Mouse (Mus musculus) gastrocnemius, postnatal 14 days (tissue): ENCODE results near the gene Sytl2. TPM values are rescaled to one million over a fixed set of nuclear protein-coding genes. Genes with fewer than 3 reads are reported as not detected.

Experiments used
- DNase-seq: peaks from one replicate; pipeline ENCODE4 v3.0.0; 2021; ENCODE audit warnings: mixed read lengths
- intact Hi-C: fragments of 180-260 bp; cut with DNase I; formaldehyde crosslinking; loops from one replicate; pipeline ENCODE4 v1.15.1; 2025; ENCODE audit warnings: low total_unique reads
- total RNA-seq, 2 experiments: library from RNA; stranded (reverse); gene quantifications; 2 replicates each; pipeline ENCODE4 v1.2.3; 2021

The Sytl2 gene
- total RNA-seq, 2 experiments from 2014 or later = 22.3 to 32.1 TPM

GRCm38 (mm10) chr7:90352183-90352582 lies 50.1 kb downstream of the Sytl2 start:
- intact Hi-C loops = no loop called here
- no peak for DNase-seq

GRCm38 (mm10) chr7:90353488-90354228 lies 51.6 kb downstream of the Sytl2 start:
- DNase-seq = peak; percentile 6
- intact Hi-C loops = no loop called here

GRCm38 (mm10) chr7:90354229-90354604 lies 52.2 kb downstream of the Sytl2 start:
- intact Hi-C loops = no loop called here
- no peak for DNase-seq

- intact Hi-C loops = no loop called here
- DNase-seq = no peak
Measured at GRCm38 (mm10) chr7:90355454-90355853, 53.4 kb downstream of the Sytl2 start.

- intact Hi-C loops = no loop called here
- no peak for DNase-seq
Measured at GRCm38 (mm10) chr7:90355995-90356394, 53.9 kb downstream of the Sytl2 start.

- DNase-seq = no peak
- intact Hi-C loops = no loop called here
Measured at GRCm38 (mm10) chr7:90362788-90363187, 60.7 kb downstream of the Sytl2 start.

- DNase-seq = peak; percentile 7
- intact Hi-C loops = no loop called here
Measured at GRCm38 (mm10) chr7:90370071-90370851, 68.2 kb downstream of the Sytl2 start.

GRCm38 (mm10) chr7:90372804-90373203 lies 70.8 kb downstream of the Sytl2 start:
- intact Hi-C loops = no loop called here
- no peak for DNase-seq

GRCm38 (mm10) chr7:90384411-90384810 lies 82.4 kb downstream of the Sytl2 start:
- intact Hi-C loops = no loop called here
- DNase-seq = no peak

GRCm38 (mm10) chr7:90386885-90387459 lies 84.9 kb downstream of the Sytl2 start:
- DNase-seq = peak; percentile 29
- intact Hi-C loops = no loop called here

- DNase-seq = no peak
- intact Hi-C loops = no loop called here
Measured at GRCm38 (mm10) chr7:90389765-90390164, 87.7 kb downstream of the Sytl2 start.

- intact Hi-C loops = no loop called here
- no peak for DNase-seq
Measured at GRCm38 (mm10) chr7:90395073-90395472, 93.0 kb downstream of the Sytl2 start.

GRCm38 (mm10) chr7:90395928-90396327 lies 93.9 kb downstream of the Sytl2 start:
- intact Hi-C loops = no loop called here

GRCm38 (mm10) chr7:90409934-90410333 lies 107.9 kb downstream of the Sytl2 start:
- DNase-seq = peak; percentile 43
- intact Hi-C loops = loop anchor here (5.0 kb wide), 1 partner anchor 128 kb away; no protein-coding TSS in a partner anchor

More at GRCm38 (mm10) chr7:90395928-90396327, 93.9 kb downstream of the Sytl2 start:
- no peak for DNase-seq

- DNase-seq = peak; percentile 81
- intact Hi-C loops = no loop called here
Measured at GRCm38 (mm10) chr7:90426020-90427001, 124.3 kb downstream of the Sytl2 start, which contains the start of gene Ccdc89. Ccdc89 (plus strand) TSS chr7:90426577.

GRCm38 (mm10) chr7:90427006-90427405 lies 125.0 kb downstream of the Sytl2 start:
- intact Hi-C loops = no loop called here
- peak; percentile 8 for DNase-seq

GRCm38 (mm10) chr7:90432221-90432620 lies 130.2 kb downstream of the Sytl2 start:
- intact Hi-C loops = no loop called here
- no peak for DNase-seq

GRCm38 (mm10) chr7:90440044-90440443 lies 138.0 kb downstream of the Sytl2 start:
- intact Hi-C loops = no loop called here
- DNase-seq = no peak

GRCm38 (mm10) chr7:90442070-90442469 lies 140.0 kb downstream of the Sytl2 start:
- DNase-seq = no peak
- intact Hi-C loops = no loop called here
